Mouse (Mus musculus): ENCODE results near the gene Ifi27l2b. TPM values are rescaled to one million over a fixed set of nuclear protein-coding genes. Genes with fewer than 3 reads are reported as not detected.

Ifi27l2b gene
- polyA plus RNA-seq, 1 experiment, result not detected

DNA sequence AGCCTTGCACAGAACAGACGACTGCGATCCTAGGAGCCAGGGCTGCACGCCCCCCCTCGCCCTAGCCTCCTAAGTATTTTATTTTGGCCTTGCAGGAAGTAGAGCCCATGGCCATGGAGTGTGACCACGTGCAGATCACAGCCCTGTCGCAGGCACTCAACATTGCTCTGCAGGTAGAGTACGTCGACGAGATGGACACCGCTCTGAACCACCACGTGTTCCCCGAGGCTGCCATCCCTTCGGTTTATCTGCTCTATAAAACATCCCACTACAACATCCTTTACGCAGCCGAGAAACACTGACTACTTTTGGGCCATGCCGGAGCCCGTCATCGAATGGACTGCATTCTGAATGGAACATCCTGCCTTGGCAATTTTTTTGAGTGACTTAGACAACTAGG lies 52.9 kb downstream of the Ifi27l2b start:
- no peak overlapping the region for H3K27ac ChIP-seq (ENCODE audit: insufficient read depth, low read length)
- no peaks in the 10 kb centered on the region for H3K27me3 ChIP-seq (ENCODE audit: control insufficient read depth, insufficient read depth, low read length)
- no peak overlapping the region for H3K4me3 ChIP-seq (replicated peaks; ENCODE audit: insufficient read depth, low read depth, low read length)
- no peak for DNase-seq
- no peak for TF ChIP-seq POLR2A (IDR thresholded peaks at IDR 0.05; ENCODE audit: borderline replicate concordance, insufficient read depth, low read length)
- TF ChIP-seq CTCF (IDR thresholded peaks at IDR 0.05; ENCODE audit: borderline replicate concordance, insufficient read depth, low read depth, low read length), result no peak
- 85% methylated on average over 18 of the region's 18 CpGs for WGBS
- peaks cover 14% of the 10 kb centered on the region for H3K4me1 ChIP-seq (ENCODE audit: control insufficient read depth, insufficient read depth, low read length)

Other genes starting within 250 kb of the Ifi27l2b start
- gene Prima1, start 215.1 kb downstream of the Ifi27l2b start, polyA plus RNA-seq (2012; rRNA removed), result 10.6 and 13.8 TPM in 2 replicates
- 2.7 and 4.1 TPM in 2 replicates for gene Fam181a, start 146.2 kb downstream of the Ifi27l2b start, polyA plus RNA-seq (2012; rRNA removed)
- gene Asb2, start 101.2 kb downstream of the Ifi27l2b start, polyA plus RNA-seq (2012; rRNA removed), result 2.1 and 2.7 TPM in 2 replicates
- 10.6 and 11.6 TPM in 2 replicates for gene Otub2, start 68.5 kb downstream of the Ifi27l2b start, polyA plus RNA-seq (2012; rRNA removed)
- gene 9330161L09Rik, start 49.4 kb downstream of the Ifi27l2b start, polyA plus RNA-seq (2012; rRNA removed), result 2.3 and 3.2 TPM in 2 replicates
- 184 and 187 TPM in 2 replicates for gene Ddx24, start 31.4 kb downstream of the Ifi27l2b start, polyA plus RNA-seq (2012; rRNA removed)
- 82.1 and 99.0 TPM in 2 replicates for gene Ifi27, start 23.0 kb downstream of the Ifi27l2b start, polyA plus RNA-seq (2012; rRNA removed)
- 8.7 and 9.6 TPM in 2 replicates for gene Ifi27l2a, start 13.5 kb downstream of the Ifi27l2b start, polyA plus RNA-seq (2012; rRNA removed)
- gene Ppp4r4, start 75.1 kb upstream of the Ifi27l2b start, polyA plus RNA-seq (2012; rRNA removed), result 21.9 and 22.3 TPM in 2 replicates
- gene Serpina10, start 174.2 kb upstream of the Ifi27l2b start, polyA plus RNA-seq (2012; rRNA removed), result not detected in 2 replicates
- gene Serpina6, start 200.0 kb upstream of the Ifi27l2b start, polyA plus RNA-seq (2012; rRNA removed), result not detected in 2 replicates
- not detected in 2 replicates for gene Serpina16, start 218.9 kb upstream of the Ifi27l2b start, polyA plus RNA-seq (2012; rRNA removed)
- gene Serpina1f, start 238.3 kb upstream of the Ifi27l2b start, polyA plus RNA-seq (2012; rRNA removed), result not detected in 2 replicates